Mouse (Mus musculus): ENCODE data around the gene Hpf1. TPM values are rescaled to one million over a fixed set of nuclear protein-coding genes. Genes with fewer than 3 reads are reported as not detected.
A peak's percentile ranks its signal among the peaks of the same experiment; 100 is the strongest.

The Hpf1 gene
- 100 and 112 TPM in 2 replicates for polyA plus RNA-seq (2015; fragmentation: Nextera tagmentation; extraction: Ambion mirVana)

DNA sequence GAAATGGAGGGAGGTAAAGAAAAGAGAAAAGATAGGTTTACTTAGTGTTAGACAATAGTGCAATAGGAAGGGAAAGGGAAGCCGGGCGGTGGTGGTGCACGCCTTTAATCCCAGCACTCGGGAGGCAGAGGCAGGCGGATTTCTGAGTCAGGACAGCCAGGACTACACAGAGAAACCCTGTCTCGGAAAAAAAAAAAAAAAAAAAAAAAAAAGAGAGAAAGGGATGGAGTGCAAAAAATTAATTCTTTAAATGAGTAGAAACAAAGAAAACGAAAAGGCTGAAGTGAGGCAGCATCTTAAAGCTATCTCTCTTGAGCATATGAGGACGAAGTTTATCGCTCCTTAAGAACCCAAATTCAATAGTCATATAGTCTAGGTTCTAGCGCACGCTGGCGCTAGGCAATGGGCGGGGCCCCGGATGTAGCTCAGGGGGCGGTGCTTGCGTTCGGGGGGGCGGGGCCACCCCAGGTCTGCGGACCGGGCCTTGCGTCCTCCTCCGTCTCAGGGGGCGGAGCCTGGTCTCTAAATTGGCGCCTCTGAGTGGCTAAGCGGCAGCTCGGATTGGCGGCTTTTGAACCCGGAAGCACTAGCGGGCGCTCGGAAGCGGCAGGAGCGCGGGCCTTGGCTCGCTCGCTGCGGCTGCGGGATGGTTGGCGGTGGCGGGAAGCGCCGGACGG is at the start of gene Hpf1:
TSS of gene Hpf1 (plus strand) at position 576 of the 677 bp plus-strand sequence.
- peaks cover 6% of the 10 kb centered on the region; the same call in 1 of the 2 replicates for H3K36me3 ChIP-seq (ENCODE audit: insufficient read depth, low read length)
- ATAC-seq (ENCODE audit: low FRiP score, low TSS enrichment), result peak; percentile 98
- H3K4me2 ChIP-seq (replicated peaks; ENCODE audit: low read depth, low read length), result peak within 1 kb of the TSS; percentile 90
- peak within 1 kb of the TSS; percentile 81 for H3K9ac ChIP-seq (replicated peaks; ENCODE audit: low read length)
- 0 out of 2 replicates have a peak within 1 kb of the TSS, but pooled peaks have one; percentile 43 for H3K27ac ChIP-seq (ENCODE audit: low read length)
- peak within 1 kb of the TSS; percentile 84 for H3K4me3 ChIP-seq (ENCODE audit: low read length)
- H3K4me1 ChIP-seq (ENCODE audit: insufficient read depth, low read length), result peaks cover 13% of the 10 kb centered on the region
- 6% methylated on average over 40 of the region's 43 CpGs for WGBS
- H3K9me3 ChIP-seq (ENCODE audit: low read length), result no peaks in the 10 kb centered on the region
- H3K27me3 ChIP-seq (ENCODE audit: insufficient read depth, low read length), result no peaks in the 10 kb centered on the region

- no peak for ATAC-seq (ENCODE audit: low FRiP score, low TSS enrichment)
- Histone ChIP-seq H3K36me3 (ENCODE audit: insufficient read depth, low read length) (no peaks in the 10 kb centered on the region), H3K9ac (replicated peaks; ENCODE audit: low read length) (no peak overlapping the region), H3K4me3 (ENCODE audit: low read length) (no peak overlapping the region), H3K4me2 (replicated peaks; ENCODE audit: low read depth, low read length) (no peak overlapping the region), H3K27ac (ENCODE audit: low read length) (no peak overlapping the region), H3K9me3 (ENCODE audit: low read length) (no peaks in the 10 kb centered on the region), H3K27me3 (ENCODE audit: insufficient read depth, low read length) (no peaks in the 10 kb centered on the region), H3K4me1 (ENCODE audit: insufficient read depth, low read length) (no peaks in the 10 kb centered on the region)
- WGBS, result 78% methylated on average over 6 of the region's 6 CpGs
These were observed 47.8 kb upstream of the Hpf1 start for GRCm38 (mm10) chr8:60842388-60842787.

DNA sequence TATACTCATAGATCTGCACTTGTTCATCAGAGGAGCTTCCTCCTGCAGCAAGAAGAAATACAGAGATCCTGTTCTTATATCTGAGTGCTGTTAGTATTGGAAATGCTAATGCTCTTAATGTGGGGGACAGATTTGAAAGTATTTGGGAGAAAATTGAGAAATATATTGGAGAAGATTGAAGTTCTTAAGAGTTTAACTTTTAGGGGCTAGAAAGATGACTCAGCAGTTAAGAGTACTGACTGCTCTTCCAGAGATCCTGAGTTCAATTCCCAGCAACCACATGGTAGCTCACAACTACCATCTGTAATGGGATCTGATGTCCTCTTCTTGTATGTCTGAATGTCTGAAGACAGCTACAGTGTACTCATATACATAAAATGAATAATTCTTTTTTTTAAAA is 32.7 kb upstream of the Hpf1 start:
- no peaks in the 10 kb centered on the region for H3K27me3 ChIP-seq (ENCODE audit: insufficient read depth, low read length)
- H3K9me3 ChIP-seq (ENCODE audit: low read length), result no peaks in the 10 kb centered on the region
- no peak overlapping the region for H3K27ac ChIP-seq (ENCODE audit: low read length)
- no peak overlapping the region for H3K9ac ChIP-seq (replicated peaks; ENCODE audit: low read length)
- H3K4me3 ChIP-seq (ENCODE audit: low read length), result no peak overlapping the region
- no peaks in the 10 kb centered on the region for H3K36me3 ChIP-seq (ENCODE audit: insufficient read depth, low read length)
- H3K4me1 ChIP-seq (ENCODE audit: insufficient read depth, low read length), result no peaks in the 10 kb centered on the region
- ATAC-seq (ENCODE audit: low FRiP score, low TSS enrichment), result no peak
- H3K4me2 ChIP-seq (replicated peaks; ENCODE audit: low read depth, low read length), result no peak overlapping the region

GRCm38 (mm10) chr8:60858091-60858490 is 32.1 kb upstream of the Hpf1 start:
- ATAC-seq (ENCODE audit: low FRiP score, low TSS enrichment), result no peak

DNA sequence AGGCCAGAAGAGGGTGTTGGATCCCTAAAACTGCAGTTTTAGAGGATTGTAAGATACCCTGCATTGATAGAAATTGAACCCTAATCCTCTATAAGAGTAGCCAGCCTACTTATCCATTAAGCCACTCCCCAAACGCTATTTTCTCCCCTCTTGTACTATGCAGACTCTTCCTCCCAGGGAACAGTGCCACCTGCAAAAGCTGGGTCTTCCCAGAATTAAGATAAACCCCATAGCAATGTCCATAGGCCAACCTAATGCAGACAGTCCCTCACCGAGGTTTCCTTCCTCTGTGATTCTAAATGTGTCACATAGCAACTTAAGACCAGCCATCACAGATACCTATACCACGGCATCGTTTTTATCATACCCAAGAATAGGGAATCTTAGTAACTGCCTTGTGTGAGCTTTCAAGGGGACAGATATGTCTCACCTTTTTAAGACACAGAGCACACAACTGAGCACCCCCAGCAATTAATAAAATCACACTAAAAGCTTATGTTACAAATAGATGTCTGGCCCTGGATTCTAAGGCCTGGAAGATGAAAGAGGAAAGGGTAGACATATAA is 31.2 kb upstream of the Hpf1 start:
- ATAC-seq (ENCODE audit: low FRiP score, low TSS enrichment), result no peak
- no peak overlapping the region for H3K4me3 ChIP-seq (ENCODE audit: low read length)
- H3K27ac ChIP-seq (ENCODE audit: low read length), result no peak overlapping the region

More at GRCm38 (mm10) chr8:60858091-60858490, 32.1 kb upstream of the Hpf1 start:
- Histone ChIP-seq H3K9ac (replicated peaks; ENCODE audit: low read length) (no peak overlapping the region), H3K4me3 (ENCODE audit: low read length) (no peak overlapping the region), H3K27me3 (ENCODE audit: insufficient read depth, low read length) (no peaks in the 10 kb centered on the region), H3K27ac (ENCODE audit: low read length) (no peak overlapping the region), H3K4me2 (replicated peaks; ENCODE audit: low read depth, low read length) (no peak overlapping the region), H3K4me1 (ENCODE audit: insufficient read depth, low read length) (no peaks in the 10 kb centered on the region), H3K9me3 (ENCODE audit: low read length) (no peaks in the 10 kb centered on the region), H3K36me3 (ENCODE audit: insufficient read depth, low read length) (no peaks in the 10 kb centered on the region)

DNA sequence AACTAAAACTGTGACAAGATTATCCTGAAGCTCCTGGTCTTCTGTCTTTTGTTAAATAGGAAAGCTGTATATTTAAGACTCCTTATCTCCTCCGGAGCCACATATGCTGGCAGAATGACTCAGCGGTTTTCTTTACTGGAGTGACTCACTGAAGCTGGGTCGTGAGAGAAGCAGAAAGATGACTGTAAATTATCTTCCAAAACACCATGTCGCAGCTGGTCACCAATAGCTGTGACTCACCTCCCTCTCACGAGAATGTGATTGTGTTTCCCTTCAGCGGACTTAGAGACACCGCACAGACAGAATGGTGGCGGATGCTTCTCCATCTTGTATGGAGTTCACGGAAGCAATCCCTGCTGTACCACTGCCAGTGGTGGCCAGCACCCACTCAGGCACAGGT is 30.6 kb upstream of the Hpf1 start:
- Histone ChIP-seq H3K36me3 (ENCODE audit: insufficient read depth, low read length) (no peaks in the 10 kb centered on the region), H3K9me3 (ENCODE audit: low read length) (no peaks in the 10 kb centered on the region), H3K9ac (replicated peaks; ENCODE audit: low read length) (no peak overlapping the region), H3K27me3 (ENCODE audit: insufficient read depth, low read length) (no peaks in the 10 kb centered on the region), H3K4me2 (replicated peaks; ENCODE audit: low read depth, low read length) (no peak overlapping the region), H3K4me1 (ENCODE audit: insufficient read depth, low read length) (no peaks in the 10 kb centered on the region), H3K4me3 (ENCODE audit: low read length) (no peak overlapping the region), H3K27ac (ENCODE audit: low read length) (no peak overlapping the region)
- WGBS, result 64% methylated on average over 9 of the region's 9 CpGs
- ATAC-seq (ENCODE audit: low FRiP score, low TSS enrichment), result 0 out of 2 replicates have a peak, but pooled peaks have one; percentile 39

More for the DNA sequence above, 31.2 kb upstream of the Hpf1 start:
- WGBS, result 77% methylated on average over 4 of the region's 4 CpGs
- H3K4me2 ChIP-seq (replicated peaks; ENCODE audit: low read depth, low read length), result no peak overlapping the region
- no peaks in the 10 kb centered on the region for H3K36me3 ChIP-seq (ENCODE audit: insufficient read depth, low read length)
- no peaks in the 10 kb centered on the region for H3K27me3 ChIP-seq (ENCODE audit: insufficient read depth, low read length)
- no peaks in the 10 kb centered on the region for H3K9me3 ChIP-seq (ENCODE audit: low read length)
- no peak overlapping the region for H3K9ac ChIP-seq (replicated peaks; ENCODE audit: low read length)
- H3K4me1 ChIP-seq (ENCODE audit: insufficient read depth, low read length), result no peaks in the 10 kb centered on the region

DNA sequence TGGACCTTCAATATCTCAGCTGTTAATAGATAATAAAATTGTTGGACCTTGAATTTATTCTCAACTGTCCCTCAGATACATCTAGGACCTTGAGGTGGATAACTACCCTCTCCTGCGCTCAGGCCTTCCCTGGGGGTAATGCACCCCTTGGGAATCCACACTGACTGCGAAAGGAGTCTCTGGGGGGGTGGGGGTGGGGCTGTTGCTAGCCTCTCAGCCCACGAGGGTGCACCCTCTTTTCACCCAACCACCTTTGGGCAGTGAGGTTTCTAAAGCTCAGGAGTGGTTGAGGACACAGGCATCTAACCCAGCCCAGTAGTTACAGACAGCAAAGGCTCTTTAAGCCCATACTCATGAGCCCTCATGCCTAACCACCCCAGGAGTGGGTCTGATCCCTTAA is 29.5 kb upstream of the Hpf1 start:
- H3K27ac ChIP-seq (ENCODE audit: low read length), result no peak overlapping the region
- no peaks in the 10 kb centered on the region for H3K36me3 ChIP-seq (ENCODE audit: insufficient read depth, low read length)
- H3K9ac ChIP-seq (replicated peaks; ENCODE audit: low read length), result no peak overlapping the region
- no peak for ATAC-seq (ENCODE audit: low FRiP score, low TSS enrichment)
- H3K4me3 ChIP-seq (ENCODE audit: low read length), result no peak overlapping the region
- H3K27me3 ChIP-seq (ENCODE audit: insufficient read depth, low read length), result no peaks in the 10 kb centered on the region
- no peaks in the 10 kb centered on the region for H3K4me1 ChIP-seq (ENCODE audit: insufficient read depth, low read length)
- 73% methylated on average over 3 of the region's 3 CpGs for WGBS
- no peaks in the 10 kb centered on the region for H3K9me3 ChIP-seq (ENCODE audit: low read length)
- no peak overlapping the region for H3K4me2 ChIP-seq (replicated peaks; ENCODE audit: low read depth, low read length)

GRCm38 (mm10) chr8:60861783-60862182 is 28.4 kb upstream of the Hpf1 start:
- H3K27ac ChIP-seq (ENCODE audit: low read length), result no peak overlapping the region
- no peaks in the 10 kb centered on the region for H3K4me1 ChIP-seq (ENCODE audit: insufficient read depth, low read length)
- H3K4me3 ChIP-seq (ENCODE audit: low read length), result no peak overlapping the region
- no peak overlapping the region for H3K4me2 ChIP-seq (replicated peaks; ENCODE audit: low read depth, low read length)
- H3K9me3 ChIP-seq (ENCODE audit: low read length), result no peaks in the 10 kb centered on the region
- no peak overlapping the region for H3K9ac ChIP-seq (replicated peaks; ENCODE audit: low read length)
- ATAC-seq (ENCODE audit: low FRiP score, low TSS enrichment), result no peak
- WGBS, result 86% methylated on average over 6 of the region's 6 CpGs
- H3K36me3 ChIP-seq (ENCODE audit: insufficient read depth, low read length), result no peaks in the 10 kb centered on the region
- H3K27me3 ChIP-seq (ENCODE audit: insufficient read depth, low read length), result no peaks in the 10 kb centered on the region

DNA sequence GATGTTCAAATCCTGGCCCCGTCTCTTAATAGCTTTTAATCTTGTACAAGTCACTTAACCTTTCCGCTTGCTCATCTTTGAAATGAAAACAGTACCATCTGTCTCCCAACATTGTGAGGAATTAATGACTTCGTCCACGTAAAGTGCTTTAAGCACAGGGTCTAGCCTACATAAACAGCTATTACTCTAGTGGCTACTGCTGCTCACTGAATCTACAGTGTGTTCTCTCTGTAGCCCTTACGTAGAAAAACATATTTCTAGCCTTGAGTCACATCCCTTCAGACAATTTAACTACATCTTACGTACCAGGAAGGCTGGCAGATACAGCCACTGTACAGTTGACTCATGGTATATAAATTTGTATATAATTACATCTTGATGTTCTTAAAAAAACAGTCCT is 25.3 kb upstream of the Hpf1 start:
- H3K9me3 ChIP-seq (ENCODE audit: low read length), result no peaks in the 10 kb centered on the region
- no peak overlapping the region for H3K4me2 ChIP-seq (replicated peaks; ENCODE audit: low read depth, low read length)
- ATAC-seq (ENCODE audit: low FRiP score, low TSS enrichment), result no peak
- no peaks in the 10 kb centered on the region for H3K36me3 ChIP-seq (ENCODE audit: insufficient read depth, low read length)
- no peak overlapping the region for H3K4me3 ChIP-seq (ENCODE audit: low read length)
- WGBS, result 70% methylated on average over 6 of the region's 6 CpGs
- no peak overlapping the region for H3K9ac ChIP-seq (replicated peaks; ENCODE audit: low read length)
- no peaks in the 10 kb centered on the region for H3K27me3 ChIP-seq (ENCODE audit: insufficient read depth, low read length)
- no peaks in the 10 kb centered on the region for H3K4me1 ChIP-seq (ENCODE audit: insufficient read depth, low read length)
- no peak overlapping the region for H3K27ac ChIP-seq (ENCODE audit: low read length)

- H3K36me3 ChIP-seq (ENCODE audit: insufficient read depth, low read length), result no peaks in the 10 kb centered on the region
- H3K9ac ChIP-seq (replicated peaks; ENCODE audit: low read length), result no peak overlapping the region
- ATAC-seq (ENCODE audit: low FRiP score, low TSS enrichment), result no peak
- no peaks in the 10 kb centered on the region for H3K4me1 ChIP-seq (ENCODE audit: insufficient read depth, low read length)
- H3K9me3 ChIP-seq (ENCODE audit: low read length), result no peaks in the 10 kb centered on the region
- no peak overlapping the region for H3K4me3 ChIP-seq (ENCODE audit: low read length)
- H3K27ac ChIP-seq (ENCODE audit: low read length), result no peak overlapping the region
- 31% methylated on average over 3 of the region's 3 CpGs for WGBS
- no peaks in the 10 kb centered on the region for H3K27me3 ChIP-seq (ENCODE audit: insufficient read depth, low read length)
- no peak overlapping the region for H3K4me2 ChIP-seq (replicated peaks; ENCODE audit: low read depth, low read length)
These were observed 24.6 kb upstream of the Hpf1 start for GRCm38 (mm10) chr8:60865504-60866114.

All from kidney, embryonic 16.5 days (tissue).